Mouse (Mus musculus) hindbrain, postnatal 0 days (tissue): ENCODE measurements at regions not wholly inside any gene's neighbourhood (a gene's known extent, or its start where the extent isn't known, plus 50 kb on each side); places are given as distances from the start of the nearest gene placed in this dataset.
"Not testable (repeated sequence)": the region's sequence is repeated elsewhere in the genome, so short reads cannot be mapped to it uniquely, and the experiment has no call there.

ENCODE experiments used
- ATAC-seq: fragments of 200-750 bp; cut with Nextera tagmentation; 2 replicates; pipeline ENCODE4 v1.8.0; 2017; ENCODE audit warnings: mild to moderate bottlenecking, moderate TSS enrichment, moderate library complexity
- DNase-seq: peaks from one replicate; pipeline ENCODE4 v3.0.0-alpha.2; 2015; ENCODE audit warnings: low spot score
- H3K27ac ChIP-seq: fragments of 300-500 bp; sonication (generic); 2 replicates; pipeline ENCODE4 v1.5.1; 2014; ENCODE audit warnings: mild to moderate bottlenecking
- H3K27me3 ChIP-seq: fragments of 300-500 bp; sonication (generic); 2 replicates; pipeline ENCODE4 v1.6.1; 2014; ENCODE audit warnings: low read length, mixed read lengths; ENCODE audit not compliant: insufficient read depth
- H3K36me3 ChIP-seq: fragments of 300-500 bp; sonication (generic); 2 replicates; pipeline ENCODE4 v1.6.1; 2014; ENCODE audit warnings: low read length, mixed read lengths; ENCODE audit not compliant: insufficient read depth
- H3K4me1 ChIP-seq: fragments of 300-500 bp; sonication (generic); 2 replicates; pipeline ENCODE4 v1.6.1; 2014; ENCODE audit warnings: antibody characterized with exemption, low read length, mixed read lengths; ENCODE audit not compliant: insufficient read depth
- H3K4me2 ChIP-seq: fragments of 300-500 bp; sonication (generic); 2 replicates; pipeline ENCODE4 v1.6.1; 2014; ENCODE audit warnings: low read depth, mild to moderate bottlenecking, low read length, moderate library complexity, mixed read lengths
- H3K4me3 ChIP-seq: fragments of 300-500 bp; sonication (generic); 2 replicates; pipeline ENCODE4 v1.5.1; 2014; ENCODE audit warnings: low read length
- H3K9ac ChIP-seq: fragments of 300-500 bp; sonication (generic); replicated peaks from 2 replicates; pipeline ENCODE4 v1.6.1; 2014; ENCODE audit warnings: mild to moderate bottlenecking, low read length, moderate library complexity, mixed read lengths
- H3K9me3 ChIP-seq: fragments of 300-500 bp; sonication (generic); 2 replicates; pipeline ENCODE4 v1.6.1; 2016; ENCODE audit warnings: low read length, mixed read lengths
- CTCF ChIP-seq: IDR thresholded peaks from 2 replicates; pipeline ENCODE4 v1.5.1; 2016; ENCODE audit warnings: antibody characterized with exemption, control low read depth, low read depth
- WGBS: fragments of 180-500 bp; shearing (Covaris S2); extraction: QIAGEN DNeasy Blood & Tissue Kit; methylation state at CpG from one replicate; pipeline ENCODE4 v1.1.7; 2014; 5-methylcytosine and 5-hydroxymethylcytosine counted together

DNA sequence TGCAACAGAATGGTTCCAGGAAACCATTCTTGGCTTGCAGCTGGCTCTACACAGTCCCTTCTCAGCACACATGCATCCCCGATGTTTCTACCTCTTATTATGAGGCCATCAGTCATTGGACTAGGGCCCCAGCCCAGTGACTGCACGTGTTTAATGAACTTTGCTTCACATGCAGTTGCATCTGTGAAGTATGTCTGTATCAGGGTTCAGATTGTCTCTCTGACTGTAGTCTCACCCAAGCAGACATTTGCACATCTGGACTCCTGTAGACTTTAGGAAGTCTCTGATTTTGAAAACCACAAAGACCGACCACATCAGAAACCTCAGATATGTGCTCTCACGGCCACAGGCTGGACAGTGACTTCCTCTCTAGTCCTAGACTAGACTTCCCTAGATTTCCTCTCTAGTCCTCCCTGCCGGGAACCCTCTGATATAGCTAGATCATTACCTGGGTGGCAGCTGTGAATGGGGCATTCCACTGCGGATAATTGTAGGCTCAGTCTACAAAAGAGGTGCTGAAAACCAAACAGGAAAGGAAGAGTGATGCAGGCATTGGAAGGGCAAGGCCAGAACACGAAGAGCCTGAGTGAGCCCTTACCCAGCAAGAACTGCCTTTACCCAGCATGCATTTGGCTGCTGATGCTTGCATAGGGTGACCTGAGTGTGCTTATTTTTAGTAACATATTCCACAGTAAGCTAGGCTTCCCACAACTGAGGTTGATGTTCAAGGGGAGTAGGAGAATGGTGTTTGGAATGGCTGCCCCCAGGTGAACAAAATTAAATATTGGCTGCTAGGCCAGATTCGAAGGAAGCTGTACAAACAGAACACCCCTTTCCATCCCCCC, 123.5 kb downstream of the Pmp22 start:
- WGBS, result 79% methylated on average over 8 of the region's 8 CpGs
- H3K4me3 ChIP-seq, result no peak overlapping the region
- ATAC-seq (no peak), DNase-seq (no peak)
- H3K27ac ChIP-seq, result no peak overlapping the region
- H3K4me2 ChIP-seq, result no peak overlapping the region
- H3K36me3 ChIP-seq, result no peaks in the 10 kb centered on the region
- H3K27me3 ChIP-seq, result no peaks in the 10 kb centered on the region
- H3K9ac ChIP-seq, result no peak overlapping the region
- no peaks in the 10 kb centered on the region for H3K9me3 ChIP-seq
- TF ChIP-seq CTCF, result no peak
- H3K4me1 ChIP-seq, result no peaks in the 10 kb centered on the region

DNA sequence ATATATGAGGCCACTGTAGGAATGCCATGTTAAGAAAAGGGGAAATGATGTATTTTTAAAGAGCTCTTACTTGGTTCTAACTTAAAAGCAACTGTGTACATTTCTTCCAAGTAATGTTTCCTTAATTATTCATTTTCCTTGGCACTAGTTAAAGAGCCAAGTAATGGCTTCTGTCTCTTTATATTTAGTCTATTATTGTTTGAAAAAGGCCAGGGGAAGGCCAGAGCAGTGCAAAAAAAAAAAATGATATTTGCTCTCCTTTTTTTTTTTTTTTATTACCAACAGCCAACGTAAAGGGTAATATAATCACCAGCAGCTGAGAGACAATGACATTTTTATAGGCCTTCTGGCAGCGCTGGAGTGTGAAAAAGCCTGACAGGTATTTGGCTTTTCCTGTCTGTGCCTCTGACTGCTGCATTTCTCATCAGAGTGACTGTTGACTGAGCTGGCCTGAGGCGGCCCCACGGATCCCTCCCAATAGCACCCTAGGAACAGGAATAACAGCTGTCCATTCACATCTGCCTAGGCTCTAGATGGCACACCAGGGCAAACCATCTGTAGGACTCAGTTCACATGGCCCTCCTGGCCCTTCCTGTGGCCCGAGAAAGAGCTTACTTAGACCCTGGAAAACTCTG, 124.3 kb downstream of the Pmp22 start:
- no peak overlapping the region for H3K4me2 ChIP-seq
- DNase-seq (no peak), ATAC-seq (no peak)
- H3K27me3 ChIP-seq, result no peaks in the 10 kb centered on the region
- H3K9ac ChIP-seq, result no peak overlapping the region
- no peaks in the 10 kb centered on the region for H3K4me1 ChIP-seq
- no peak overlapping the region for H3K27ac ChIP-seq
- TF ChIP-seq CTCF, result no peak
- no peak overlapping the region for H3K4me3 ChIP-seq
- H3K9me3 ChIP-seq, result no peaks in the 10 kb centered on the region
- H3K36me3 ChIP-seq, result no peaks in the 10 kb centered on the region
- WGBS, result 36% methylated on average over 5 of the region's 5 CpGs

DNA sequence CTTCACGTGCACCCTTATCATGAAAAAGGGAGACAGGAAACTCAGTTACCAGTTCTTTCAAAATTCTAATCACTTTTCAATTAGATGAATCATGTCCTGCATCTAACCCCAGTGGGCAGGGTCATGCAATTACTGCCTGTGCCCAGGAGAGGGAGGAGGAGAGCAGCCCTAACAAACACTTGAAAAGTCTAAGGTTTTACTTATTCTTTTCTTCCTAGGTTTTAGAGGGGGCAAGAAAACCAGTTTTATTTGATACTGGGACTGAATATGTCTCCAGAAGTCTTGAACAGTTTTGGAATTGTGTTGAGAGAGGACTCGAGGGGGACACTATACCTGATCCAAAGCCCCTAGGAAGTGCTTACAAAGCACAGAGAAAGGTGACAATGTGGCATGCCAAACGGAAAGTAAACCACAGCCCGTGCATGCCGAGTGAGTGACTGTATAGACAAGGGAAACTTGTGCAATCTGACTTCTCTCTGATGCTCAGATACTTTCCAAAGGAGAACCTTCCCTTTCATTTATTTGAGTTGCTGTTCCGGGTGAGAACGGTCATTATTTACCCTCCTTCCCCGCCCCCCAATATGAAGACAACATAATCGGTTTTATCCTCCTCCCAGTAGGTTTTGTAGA, 135.8 kb downstream of the Pmp22 start:
- WGBS, result 57% methylated on average over 9 of the region's 9 CpGs
- H3K27me3 ChIP-seq, result no peaks in the 10 kb centered on the region
- H3K4me3 ChIP-seq, result no peak overlapping the region
- DNase-seq, result peak; percentile 43
- H3K9me3 ChIP-seq, result no peaks in the 10 kb centered on the region
- no peak overlapping the region for H3K9ac ChIP-seq
- no peak for ATAC-seq
- H3K4me2 ChIP-seq, result 0 out of 2 replicates have a peak overlapping the region, but pooled peaks have one; percentile 6
- peak; percentile 75 for TF ChIP-seq CTCF
- no peak overlapping the region for H3K27ac ChIP-seq
- H3K36me3 ChIP-seq, result no peaks in the 10 kb centered on the region
- no peaks in the 10 kb centered on the region for H3K4me1 ChIP-seq

DNA sequence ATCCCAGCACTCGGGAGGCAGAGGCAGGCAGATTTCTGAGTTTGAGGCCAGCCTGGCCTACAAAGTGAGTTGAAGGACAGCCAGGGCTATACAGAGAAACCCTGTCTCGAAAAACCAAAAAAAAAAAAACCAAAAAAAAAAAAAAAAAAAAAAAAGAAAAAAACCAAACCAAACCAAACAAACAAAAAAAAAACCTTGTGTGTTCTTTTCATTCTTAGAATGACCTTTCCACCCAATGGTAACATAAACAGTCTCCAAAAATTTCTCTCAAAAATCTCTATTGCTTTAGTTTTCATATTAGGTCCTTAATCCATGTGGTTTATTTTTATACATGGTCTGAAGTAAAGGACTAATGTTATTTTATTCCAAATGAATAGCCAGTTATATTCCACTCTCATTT, 137.5 kb downstream of the Pmp22 start:
- not testable (repeated sequence) for H3K27ac ChIP-seq, H3K9ac ChIP-seq, ATAC-seq, H3K4me3 ChIP-seq, H3K4me1 ChIP-seq, DNase-seq, H3K27me3 ChIP-seq, H3K4me2 ChIP-seq, H3K9me3 ChIP-seq, H3K36me3 ChIP-seq
- 89% methylated on average over 2 of the region's 2 CpGs for WGBS

DNA sequence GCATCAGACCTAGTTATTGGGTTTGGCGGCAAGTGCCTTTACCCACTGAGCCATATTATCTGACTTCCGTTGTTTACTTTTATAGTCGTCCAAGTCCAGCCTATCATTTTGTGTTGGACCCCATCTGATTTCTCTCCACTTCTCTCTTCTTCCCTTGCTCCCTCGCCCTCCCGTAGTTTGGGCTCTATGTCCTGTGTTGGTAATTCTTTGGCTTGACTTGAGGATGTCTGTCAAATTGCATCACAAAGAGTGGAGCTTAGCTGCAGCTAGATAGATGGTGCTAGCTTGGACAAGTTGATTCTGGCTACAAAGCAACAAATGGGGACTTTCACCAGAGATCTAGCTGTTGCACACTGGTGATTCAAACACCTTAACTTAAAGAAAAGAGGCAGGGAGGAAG, 147.9 kb downstream of the Pmp22 start:
- Histone ChIP-seq H3K36me3 (no peaks in the 10 kb centered on the region), H3K4me1 (no peaks in the 10 kb centered on the region), H3K9ac (no peak overlapping the region), H3K27me3 (no peaks in the 10 kb centered on the region), H3K4me2 (no peak overlapping the region), H3K9me3 (no peaks in the 10 kb centered on the region), H3K27ac (no peak overlapping the region), H3K4me3 (no peak overlapping the region)
- TF ChIP-seq CTCF, result no peak
- 90% methylated on average over 5 of the region's 5 CpGs for WGBS
- DNase-seq (no peak), ATAC-seq (no peak)

DNA sequence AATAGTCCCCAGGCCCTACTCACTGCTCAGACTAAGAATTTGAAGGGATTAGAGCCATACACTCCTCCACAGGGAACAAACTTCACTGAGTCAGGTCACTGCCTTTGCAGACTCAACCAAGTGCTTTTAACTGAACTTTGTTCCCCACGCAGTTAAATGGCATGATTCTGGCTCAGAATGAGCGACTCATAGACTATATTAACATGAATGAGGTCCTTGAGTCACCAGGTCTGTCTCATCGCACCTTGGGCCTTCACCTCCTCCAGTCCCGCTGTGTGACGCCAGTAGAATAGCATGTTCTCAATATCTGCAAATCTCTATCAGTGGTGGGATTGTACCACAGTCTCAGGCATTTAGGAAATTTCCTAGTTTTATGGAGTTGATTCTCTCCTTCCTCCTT, 153.1 kb downstream of the Pmp22 start:
- no peaks in the 10 kb centered on the region for H3K4me1 ChIP-seq
- DNase-seq (no peak), ATAC-seq (no peak)
- no peaks in the 10 kb centered on the region for H3K36me3 ChIP-seq
- TF ChIP-seq CTCF, result no peak
- H3K4me3 ChIP-seq, result no peak overlapping the region
- no peak overlapping the region for H3K27ac ChIP-seq
- H3K9me3 ChIP-seq, result no peaks in the 10 kb centered on the region
- no peak overlapping the region for H3K4me2 ChIP-seq
- no peaks in the 10 kb centered on the region for H3K27me3 ChIP-seq
- H3K9ac ChIP-seq, result no peak overlapping the region
- WGBS, result 88% methylated on average over 5 of the region's 5 CpGs
